Mouse (Mus musculus) WW6 (cell line): ENCODE results near the gene Hist1h2bf.
A peak's percentile ranks its signal among the peaks of the same experiment; 100 is the strongest.
"Not testable (repeated sequence)": the region's sequence is repeated elsewhere in the genome, so short reads cannot be mapped to it uniquely, and the experiment has no call there.

Experiments
- DNase-seq: peaks from one replicate; pipeline ENCODE4 v3.0.0-alpha.2; 2013; ENCODE audit warnings: low read depth, low spot score

Gene Hist1h2bf

DNA sequence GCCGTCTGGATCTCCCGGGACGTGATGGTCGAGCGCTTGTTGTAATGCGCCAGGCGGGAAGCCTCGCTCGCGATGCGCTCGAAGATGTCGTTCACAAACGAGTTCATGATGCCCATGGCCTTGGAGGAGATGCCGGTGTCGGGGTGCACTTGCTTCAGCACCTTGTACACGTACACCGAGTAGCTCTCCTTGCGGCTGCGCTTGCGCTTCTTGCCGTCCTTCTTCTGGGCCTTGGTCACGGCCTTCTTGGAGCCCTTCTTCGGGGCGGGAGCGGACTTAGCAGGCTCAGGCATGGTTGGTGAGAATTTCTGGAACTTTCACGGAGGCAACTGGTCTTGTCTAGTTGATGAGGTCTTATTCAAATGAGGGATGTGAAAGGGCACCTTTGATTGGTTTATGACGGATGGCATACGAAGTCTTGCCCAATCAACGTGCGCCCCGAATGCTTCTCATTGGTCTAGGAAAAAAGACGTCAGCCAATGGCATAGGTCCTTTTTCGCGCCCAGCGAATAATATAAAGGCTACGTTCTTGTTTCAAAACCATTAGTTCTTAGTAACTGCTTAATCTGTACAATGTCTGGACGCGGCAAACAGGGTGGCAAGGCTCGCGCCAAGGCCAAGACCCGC, at the start of gene Hist1h2bf, which contains the start of gene Hist1h2ad:
TSS of gene Hist1h2bf (minus strand) at position 299 of the 627 bp plus-strand sequence.
TSS of gene Hist1h2ad (plus strand) at position 484 of the 627 bp plus-strand sequence.
- not testable (repeated sequence) for DNase-seq

- DNase-seq = no peak
Observed at GRCm38 (mm10) chr13:23622861-23623450, 49.0 kb upstream of the Hist1h2bf start.

DNA sequence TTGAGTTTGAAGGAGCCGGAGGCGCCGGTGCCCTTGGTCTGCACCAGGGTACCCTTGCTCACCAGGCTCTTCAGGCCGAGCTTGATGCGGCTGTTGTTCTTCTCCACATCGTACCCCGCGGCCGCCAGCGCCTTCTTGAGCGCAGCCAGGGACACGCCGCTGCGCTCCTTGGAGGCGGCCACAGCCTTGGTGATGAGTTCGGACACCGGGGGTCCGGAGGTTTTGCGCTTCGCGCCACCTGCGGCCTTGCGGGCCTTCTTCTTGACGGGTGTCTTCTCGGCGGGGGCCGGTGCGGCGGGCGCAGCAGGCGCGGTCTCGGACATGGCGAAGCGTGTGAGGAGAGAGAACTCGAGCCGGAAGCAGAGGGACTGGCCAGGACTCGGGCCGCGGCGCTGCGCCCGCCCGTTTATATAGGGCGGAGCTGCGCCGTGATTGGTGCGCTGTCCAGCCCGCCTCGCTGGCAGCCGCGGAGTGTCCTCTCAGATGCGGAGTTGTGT, 48.2 kb upstream of the Hist1h2bf start, which contains the start of gene Hist1h1e:
TSS of gene Hist1h1e (minus strand) at position 384 of the 497 bp plus-strand sequence.
- not testable (repeated sequence) for DNase-seq

GRCm38 (mm10) chr13:23621532-23622174, 47.7 kb upstream of the Hist1h2bf start:
- DNase-seq = peak; percentile 71

- DNase-seq = no peak
Observed at GRCm38 (mm10) chr13:23620733-23621531, 46.9 kb upstream of the Hist1h2bf start, which contains the start of gene Hist1h2be. Hist1h2be (minus strand) TSS chr13:23621124.

DNA sequence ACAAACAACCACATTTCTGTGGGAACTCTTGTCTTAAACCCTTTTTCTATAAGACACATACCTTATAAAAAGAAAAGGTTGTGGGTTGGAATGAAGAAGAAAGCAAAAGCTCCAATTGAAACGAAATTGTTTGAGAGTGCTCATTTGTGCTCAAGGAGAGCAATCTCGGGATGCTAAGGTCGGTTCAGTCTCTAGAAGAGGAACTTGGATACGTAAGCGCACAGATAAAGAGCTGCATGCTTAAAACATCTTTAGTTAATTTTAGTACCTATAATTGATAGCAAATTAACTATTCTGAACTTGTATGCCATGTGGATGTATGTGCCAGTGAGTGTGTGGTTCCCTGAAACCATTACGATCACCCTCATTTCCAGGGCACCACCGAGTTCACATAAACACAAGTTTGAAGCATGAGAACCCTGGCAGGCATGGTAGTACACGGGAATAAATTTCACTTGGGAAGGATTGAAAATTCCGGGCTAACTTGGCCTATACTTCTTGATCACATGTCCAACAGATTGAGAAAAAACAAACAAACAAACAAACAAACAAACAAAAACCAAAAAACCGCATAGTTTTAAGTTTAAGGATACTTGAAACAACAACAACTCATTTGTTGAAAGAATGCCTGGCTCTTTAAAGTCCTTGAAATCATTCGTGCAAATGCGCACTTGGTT, 46.2 kb upstream of the Hist1h2bf start:
- DNase-seq = no peak

DNA sequence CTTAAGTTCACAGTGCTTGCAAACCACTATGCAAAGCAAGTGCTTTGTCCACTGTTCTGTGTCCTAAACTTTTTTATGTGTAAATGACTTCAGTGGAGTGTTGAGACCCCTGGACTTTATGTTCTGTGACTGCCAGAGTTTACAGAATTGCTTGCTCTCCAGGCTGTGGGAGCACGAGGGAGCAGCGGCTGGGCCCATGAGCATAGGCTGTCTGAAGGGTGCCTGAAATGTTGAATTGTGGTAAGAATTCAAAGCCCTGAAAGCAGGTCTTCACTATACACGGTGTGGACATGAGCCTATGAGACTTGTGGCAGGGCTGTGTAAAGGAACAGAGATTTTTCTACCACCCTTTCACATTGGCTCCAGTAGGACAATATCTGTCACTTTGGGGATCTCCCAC, 37.6 kb upstream of the Hist1h2bf start:
- DNase-seq = no peak

- no peak for DNase-seq
Observed at GRCm38 (mm10) chr13:23610393-23610792, 36.4 kb upstream of the Hist1h2bf start.

- DNase-seq = no peak
Observed at GRCm38 (mm10) chr13:23609844-23610243, 35.8 kb upstream of the Hist1h2bf start.

DNA sequence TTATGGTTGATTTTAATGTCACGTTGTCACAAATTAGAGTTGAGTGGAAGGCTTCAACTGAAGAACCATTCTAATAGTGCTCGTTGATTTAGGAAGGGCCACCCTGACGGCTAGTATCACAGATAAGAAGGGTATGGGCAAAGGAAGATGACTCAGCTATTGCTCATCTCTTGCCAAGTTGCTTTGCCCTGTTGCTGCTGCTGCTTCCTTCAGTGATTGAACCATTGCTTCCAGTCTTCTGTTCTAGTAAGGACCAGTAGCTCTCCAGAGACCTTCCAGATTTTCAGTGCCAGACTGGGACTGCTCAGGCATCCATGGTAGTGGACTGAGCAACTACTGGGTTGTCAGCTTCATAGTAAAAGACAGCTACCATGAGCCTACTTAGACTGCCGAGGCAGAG, 35.2 kb upstream of the Hist1h2bf start:
- DNase-seq = no peak

DNA sequence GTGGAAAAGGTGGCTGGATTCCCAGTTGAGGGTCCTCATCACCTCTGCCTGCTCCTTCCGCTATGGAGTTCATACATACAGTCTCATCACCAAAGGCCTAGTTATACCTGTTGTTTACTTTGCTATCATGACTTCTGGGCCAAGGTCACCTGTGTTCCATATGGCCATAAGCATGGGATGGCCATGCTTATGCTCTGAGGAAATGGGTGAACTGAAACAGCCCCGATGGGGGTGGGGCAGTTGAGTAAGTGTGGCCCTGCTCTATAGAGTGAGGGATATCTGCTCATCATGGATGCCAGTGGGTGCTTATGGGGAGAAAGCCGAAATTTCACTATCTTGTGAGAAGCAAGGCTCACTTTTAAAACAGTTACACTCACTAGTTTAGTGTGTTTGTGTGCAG, 31.1 kb upstream of the Hist1h2bf start:
- no peak for DNase-seq

DNA sequence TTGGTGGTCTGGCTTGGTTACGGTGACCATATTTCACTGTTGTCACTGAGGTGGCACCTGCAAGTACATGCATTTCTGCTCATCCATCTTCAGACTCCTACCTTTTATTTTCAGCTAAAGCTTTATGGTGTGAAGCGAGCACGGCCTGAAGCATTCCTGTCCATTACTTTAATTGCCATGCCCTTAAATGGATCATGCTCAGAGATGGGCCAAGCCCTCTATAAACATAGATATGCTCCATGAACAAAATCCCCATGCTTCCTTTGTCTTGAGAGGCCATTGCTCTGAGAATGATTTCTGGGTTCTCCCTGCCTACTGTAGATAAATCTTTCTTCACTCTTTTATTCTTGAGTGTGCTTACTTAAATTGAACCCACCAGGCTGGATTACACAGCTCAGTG, 30.5 kb upstream of the Hist1h2bf start:
- no peak for DNase-seq

DNA sequence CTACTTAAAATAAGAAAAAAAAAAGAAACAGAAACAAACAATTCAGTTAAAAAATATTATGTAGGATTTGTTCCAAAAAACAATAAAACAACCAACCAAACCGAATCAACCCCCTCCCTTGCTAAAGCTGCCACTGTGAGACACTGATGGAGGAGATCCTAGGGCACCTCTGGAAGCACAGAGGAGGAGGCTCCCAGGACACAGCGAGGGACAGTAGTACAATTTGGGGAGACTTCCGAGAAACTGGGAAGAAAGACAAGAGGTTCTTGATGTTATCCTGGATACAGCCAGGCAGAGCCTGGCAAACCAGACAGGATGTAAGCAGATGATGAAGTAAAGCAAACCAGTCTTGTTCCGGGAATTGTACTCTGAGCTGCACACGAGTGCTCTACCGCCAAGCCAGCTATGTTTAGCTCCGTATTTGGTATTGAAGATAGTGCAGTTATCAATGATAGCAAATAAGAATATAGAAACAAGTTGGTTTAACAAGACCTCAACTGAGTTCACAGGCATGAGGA, 29.2 kb upstream of the Hist1h2bf start:
- DNase-seq = no peak

GRCm38 (mm10) chr13:23597957-23598356, 24.0 kb upstream of the Hist1h2bf start:
- DNase-seq = no peak

DNA sequence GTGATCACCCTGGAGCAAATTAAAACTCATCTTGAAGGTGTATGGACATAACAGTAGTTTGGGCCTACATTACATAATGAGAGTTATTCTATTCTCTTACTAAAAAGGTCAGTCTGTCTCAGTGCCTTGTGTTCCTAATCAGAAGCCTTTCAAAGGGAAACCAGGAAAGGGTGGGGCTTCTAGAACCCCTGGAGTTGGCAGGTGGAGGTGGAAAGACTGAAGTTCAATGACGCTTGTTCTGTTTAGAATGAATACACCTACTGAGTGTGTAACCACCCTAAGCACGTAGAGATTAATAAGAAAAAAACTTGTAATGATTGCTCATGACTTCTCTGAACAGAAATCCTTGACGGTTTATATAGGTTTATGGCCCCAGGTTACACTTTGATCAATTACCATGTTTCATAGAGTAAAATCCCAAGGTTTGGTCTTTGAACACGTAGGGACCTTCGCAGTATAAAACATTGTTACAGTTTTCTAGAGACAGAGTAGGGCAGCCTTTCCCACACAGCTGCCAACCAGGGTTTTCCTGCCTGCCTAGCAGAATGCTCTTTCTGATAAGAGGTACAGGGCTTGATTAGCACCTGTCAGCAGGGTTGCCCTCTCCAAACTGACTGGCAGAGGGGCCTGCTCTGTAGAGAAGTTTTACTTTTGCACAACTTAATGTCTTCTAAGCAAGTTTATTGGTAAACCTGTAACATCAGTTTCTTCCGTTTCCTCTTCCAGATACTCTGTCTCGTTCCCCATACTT, 21.8 kb upstream of the Hist1h2bf start:
- DNase-seq = no peak

GRCm38 (mm10) chr13:23595185-23595584, 21.2 kb upstream of the Hist1h2bf start:
- no peak for DNase-seq

GRCm38 (mm10) chr13:23593051-23593770, 19.2 kb upstream of the Hist1h2bf start:
- DNase-seq = no peak

DNA sequence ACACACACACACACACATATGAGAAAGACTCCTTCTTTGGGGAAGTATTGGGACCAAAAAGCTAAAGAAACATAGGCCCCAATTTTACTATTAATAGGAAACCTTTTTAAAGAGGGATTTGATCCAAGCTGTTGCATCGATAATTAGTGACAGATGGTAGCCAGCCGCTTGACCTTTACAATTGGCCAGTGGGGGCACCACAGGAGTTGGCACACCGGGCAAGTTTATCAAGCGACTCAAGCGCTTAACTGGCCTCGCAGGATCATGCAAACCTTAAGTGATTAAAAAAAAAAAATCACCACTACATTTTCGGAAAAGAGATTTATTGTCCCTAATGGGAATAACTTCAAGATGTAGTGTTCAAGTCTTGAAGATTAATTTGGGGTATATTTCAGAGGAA, 18.6 kb upstream of the Hist1h2bf start:
- no peak for DNase-seq

GRCm38 (mm10) chr13:23591886-23592285, 17.9 kb upstream of the Hist1h2bf start:
- not testable (repeated sequence) for DNase-seq
